Comparison of ENCODE assay signal across 8 mouse cellular contexts in genomic region chr17:43012718-43013117, GRCm38 (mm10). TPM values are rescaled to one million over a fixed set of nuclear protein-coding genes. Genes with fewer than 3 reads are reported as not detected.
DNase-seq lines count a peak whose midpoint lies in the region; ATAC-seq and TF ChIP-seq lines count a peak whose summit lies in the region.

No protein-coding gene starts in this region.

- TF ChIP-seq CTCF in brain, embryonic 14.5 days (IDR thresholded peaks at IDR 0.05; ENCODE audit: borderline replicate concordance, extremely low read depth, insufficient read depth, insufficient read length) = peak; percentile 90

- no peaks in the 10 kb centered on the region for H3K9me3 ChIP-seq in ES-E14 (ENCODE audit: control insufficient read depth, insufficient read depth, low read depth, low read length)
- no peaks in the 10 kb centered on the region for H3K9me3 ChIP-seq in limb, embryonic 10.5 days (replicated peaks)

- intact Hi-C loops in gastrocnemius, postnatal 14 days (cut with DNase I; ENCODE audit: low total_unique reads) = no loop called here

- peak; percentile 53 for DNase-seq in layer of hippocampus, adult 11-12 months (ENCODE audit: low spot score)
- no peak for DNase-seq in layer of hippocampus, postnatal 36 days
- DNase-seq in ES-E14 (ENCODE audit: low read depth, low spot score) = peak; percentile 73
- DNase-seq in brain, embryonic 14.5 days (ENCODE audit: low read depth) = peak; percentile 81
- DNase-seq in gastrocnemius, postnatal 14 days = peak; percentile 58
- peak; percentile 82 for DNase-seq in limb, embryonic 10.5 days (ENCODE audit: low spot score)
- DNase-seq in retina, postnatal 7 days (ENCODE audit: low read depth, low spot score) = peak; percentile 59

- 20% methylated on average over 6 of the region's 6 CpGs for WGBS in limb, embryonic 10.5 days

- no peak overlapping the region for H3K27ac ChIP-seq in ES-E14 (ENCODE audit: insufficient read depth, low read depth, low read length, poor library complexity, severe bottlenecking)
- H3K27ac ChIP-seq in limb, embryonic 10.5 days = no peak overlapping the region

- no peaks in the 10 kb centered on the region for H3K27me3 ChIP-seq in limb, embryonic 10.5 days (ENCODE audit: low read depth, poor library complexity, severe bottlenecking)

- H3K36me3 ChIP-seq in ES-E14 (ENCODE audit: control insufficient read depth, insufficient read depth, low read length, poor library complexity, severe bottlenecking) = no peaks in the 10 kb centered on the region
- no peaks in the 10 kb centered on the region for H3K36me3 ChIP-seq in limb, embryonic 10.5 days

- in situ Hi-C loops in ES-E14 (cut with MboI; ENCODE audit: low sequenced_read_pairs in 2 of 2, unreplicated experiment in 2 of 2) = loop anchor here in 1 of 2 experiments (5.0 kb wide), 1 partner anchor 225 kb away; no protein-coding TSS in a partner anchor

- no peak overlapping the region for H3K4me3 ChIP-seq in ES-E14 (ENCODE audit: insufficient read depth in 1 of 2, low read depth in 1 of 2, low read length in 2 of 2, poor library complexity in 1 of 2, severe bottlenecking in 1 of 2)
- no peak overlapping the region for H3K4me3 ChIP-seq in limb, embryonic 10.5 days

- no peak overlapping the region for H3K9ac ChIP-seq in ES-E14 (ENCODE audit: insufficient read depth, low read depth, low read length, poor library complexity, severe bottlenecking)

- no peak for TF ChIP-seq POLR2A in brain, embryonic 14.5 days (IDR thresholded peaks at IDR 0.05; ENCODE audit: borderline replicate concordance, extremely low read depth, insufficient read depth, insufficient read length, poor library complexity, severe bottlenecking)

- no peaks in the 10 kb centered on the region for H3K4me1 ChIP-seq in ES-E14 (ENCODE audit: control insufficient read depth in 2 of 2, insufficient read depth in 2 of 2, low read length in 2 of 2, poor library complexity in 1 of 2)
- peaks cover 6% of the 10 kb centered on the region for H3K4me1 ChIP-seq in limb, embryonic 10.5 days

- no peak for ATAC-seq in monocyte, adult 5-6 weeks (replicated peaks; ENCODE audit: insufficient number of reproducible peaks, low FRiP score, low TSS enrichment, poor library complexity, severe bottlenecking)

TF ChIP-seq in ES-E14, 5 proteins besides CTCF, POLR2A, EP300 and RAD21:
- TF ChIP-seq ZC3H11A (IDR thresholded peaks at IDR 0.05; ENCODE audit: borderline replicate concordance, low read depth, low read length) (peak; percentile 82; the same call in 1 of the 2 replicates), ZNF384 (IDR thresholded peaks at IDR 0.05; ENCODE audit: low read depth, low read length) (no peak)

RNA-seq across cellular contexts. Expression of gene Tnfrsf21, which starts 3.6 kb away (rescaled TPM):
- total RNA-seq in layer of hippocampus, postnatal 36 days (2021) = 100 to 1,000 TPM; 119 to 127 TPM
- 19.8 and 22.5 TPM in 2 replicates for total RNA-seq in ES-E14 (2012; rRNA removed)
- 58.2 and 70.6 TPM in 2 replicates for polyA plus RNA-seq in brain, embryonic 14.5 days (2012; rRNA removed)
- total RNA-seq in gastrocnemius, postnatal 14 days (2021) = 10 to 100 TPM; 37.7 to 39.0 TPM
- 18.0 and 20.2 TPM in 2 replicates for polyA plus RNA-seq in limb, embryonic 10.5 days (2016; fragmentation: Nextera tagmentation; extraction: Ambion mirVana)
- total RNA-seq in monocyte, adult 5-6 weeks (2017) = 55.9 to 74.6 TPM (median 67.4 TPM) in 3 replicates

Comparison
In these comparisons a context has a peak if more than half of its experiments do, and no peak if none do; other contexts are left out.
1. DNase-seq: peak in layer of hippocampus, adult 11-12 months (single experiment), ES-E14 (single experiment), brain, embryonic 14.5 days (single experiment), gastrocnemius, postnatal 14 days (single experiment), limb, embryonic 10.5 days (single experiment) and retina, postnatal 7 days (single experiment); none in layer of hippocampus, postnatal 36 days (0 of 2).